Mouse (Mus musculus): ENCODE measurements around the gene Dpep2nb. TPM values are rescaled to one million over a fixed set of nuclear protein-coding genes. Genes with fewer than 3 reads are reported as not detected.

Gene Dpep2nb
- 0.21 TPM in 1 of 2 replicates, not detected in the other for polyA plus RNA-seq (2016; fragmentation: Nextera tagmentation; extraction: Ambion mirVana)

DNA sequence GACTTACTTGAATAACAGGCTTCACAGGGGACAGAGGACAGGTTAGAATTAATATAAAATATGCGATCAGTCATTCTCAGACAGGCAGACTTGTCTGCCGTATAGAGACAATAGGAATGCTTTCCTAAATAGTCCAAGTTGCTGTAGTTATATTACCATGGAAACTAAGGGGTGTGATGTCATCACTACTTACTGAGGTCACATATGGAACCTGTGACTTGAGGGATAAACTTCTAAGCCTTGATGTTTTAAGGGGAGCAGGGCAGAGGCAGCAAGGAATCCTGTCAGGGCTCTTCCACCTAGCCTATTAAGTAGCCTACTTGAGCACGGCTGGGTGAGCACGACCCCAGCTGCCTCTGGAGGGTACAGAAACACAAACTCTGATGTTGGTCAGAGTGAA is at the start of gene Dpep2nb:
Gene Dpep2nb, minus strand, starts transcription at position 101 of the 400 bp plus-strand sequence.
- WGBS = 87% methylated on average over 4 of the region's 4 CpGs

DNA sequence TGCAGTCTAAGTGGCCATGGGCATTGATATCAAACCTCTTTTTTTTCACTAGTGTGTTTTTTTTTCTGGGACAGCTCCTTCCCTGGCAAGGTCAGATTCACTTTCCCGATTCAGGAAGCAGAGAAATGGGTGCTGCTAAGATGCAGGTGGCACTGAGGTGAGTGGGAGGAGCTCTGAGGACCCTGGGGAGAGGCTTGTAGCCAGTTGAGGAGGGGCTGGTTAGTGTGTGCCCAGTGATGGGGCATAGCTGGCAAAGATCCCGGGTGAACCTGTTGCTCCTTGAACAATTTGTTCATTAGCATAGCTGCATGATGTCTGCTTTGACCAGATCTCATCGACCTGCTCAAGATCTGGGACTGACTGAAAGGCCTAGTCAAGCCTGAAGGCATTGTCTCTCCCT is 49.3 kb upstream of the Dpep2nb start:
- Histone ChIP-seq H3K27ac (no peak overlapping the region), H3K4me1 (peaks cover 10% of the 10 kb centered on the region), H3K36me3 (peaks cover 38% of the 10 kb centered on the region), H3K27me3 (ENCODE audit: low read depth, poor library complexity, severe bottlenecking) (no peaks in the 10 kb centered on the region), H3K9me3 (replicated peaks) (no peaks in the 10 kb centered on the region), H3K4me3 (no peak overlapping the region)
- WGBS = 67% methylated on average over 3 of the region's 3 CpGs
- DNase-seq (ENCODE audit: low spot score) = no peak

More for the DNA sequence above, at the start of gene Dpep2nb:
- Histone ChIP-seq H3K9me3 (replicated peaks) (no peaks in the 10 kb centered on the region), H3K27ac (no peak within 1 kb of the TSS), H3K27me3 (ENCODE audit: low read depth, poor library complexity, severe bottlenecking) (no peaks in the 10 kb centered on the region), H3K4me1 (peaks cover 11% of the 10 kb centered on the region), H3K4me3 (no peak within 1 kb of the TSS), H3K36me3 (peaks cover 18% of the 10 kb centered on the region)
- DNase-seq (ENCODE audit: low spot score) = no peak

DNA sequence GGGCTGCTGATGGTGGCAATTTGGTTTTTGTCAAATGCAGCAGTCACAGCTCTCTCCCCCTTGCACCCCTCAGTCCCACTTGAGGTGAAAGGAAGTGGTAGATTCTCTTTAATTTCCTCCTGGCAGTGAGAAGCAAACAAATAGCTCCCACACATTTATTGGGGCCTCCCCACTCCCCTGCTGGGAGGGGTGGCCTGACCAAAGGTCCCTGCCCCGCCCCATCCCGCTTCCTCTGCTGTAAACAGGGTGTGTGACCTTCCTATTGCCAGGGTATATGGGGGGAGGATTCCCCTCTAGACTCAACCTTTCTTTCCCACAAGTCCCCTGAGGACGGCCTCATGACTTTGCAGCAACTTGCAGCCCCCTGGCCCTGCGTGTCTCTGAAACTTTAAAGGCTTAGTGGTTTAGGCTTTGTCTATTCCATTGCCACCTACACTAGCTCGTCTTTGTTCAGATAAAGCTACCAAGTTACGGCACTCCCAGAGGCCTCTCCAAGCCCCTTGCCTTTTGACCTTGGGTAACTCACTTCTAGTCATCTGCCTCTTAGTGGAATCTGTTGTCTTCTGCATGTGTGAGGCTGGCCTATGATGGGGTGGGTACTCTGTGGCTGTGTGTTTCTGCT is 48.5 kb upstream of the Dpep2nb start:
- 45% methylated on average over 6 of the region's 6 CpGs for WGBS
- H3K4me3 ChIP-seq = no peak overlapping the region
- H3K4me1 ChIP-seq = peaks cover 10% of the 10 kb centered on the region
- H3K27ac ChIP-seq = no peak overlapping the region
- peaks cover 38% of the 10 kb centered on the region for H3K36me3 ChIP-seq
- no peak for DNase-seq (ENCODE audit: low spot score)
- H3K9me3 ChIP-seq (replicated peaks) = no peaks in the 10 kb centered on the region
- no peaks in the 10 kb centered on the region for H3K27me3 ChIP-seq (ENCODE audit: low read depth, poor library complexity, severe bottlenecking)

DNA sequence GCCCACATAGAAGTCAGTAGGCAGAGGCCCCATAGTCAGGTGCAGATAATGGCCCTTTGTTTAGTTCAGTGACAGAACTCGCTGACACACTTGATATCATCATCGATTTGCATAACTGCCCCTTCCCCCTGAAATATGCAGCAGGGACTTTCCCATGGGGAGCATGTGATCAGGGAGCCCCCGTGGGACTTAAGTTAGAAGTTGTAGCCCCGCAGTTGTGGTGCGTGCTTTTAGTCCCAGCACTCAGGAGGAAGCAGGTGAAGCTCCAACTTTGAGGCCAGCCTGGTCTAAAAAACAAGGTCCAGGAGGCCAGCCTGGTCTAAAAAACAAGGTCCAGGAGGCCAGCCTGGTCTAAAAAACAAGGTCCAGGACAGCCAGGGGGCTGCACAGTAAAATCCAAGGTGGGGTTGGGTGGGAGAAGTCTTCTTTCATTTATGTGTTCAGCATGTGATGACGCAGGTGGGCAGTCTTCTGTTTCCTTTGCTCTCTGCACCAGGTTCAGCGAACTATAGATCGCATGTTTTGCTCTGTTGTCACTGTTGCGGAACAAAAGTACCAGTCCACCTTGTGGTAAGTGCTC is 46.8 kb upstream of the Dpep2nb start:
- H3K9me3 ChIP-seq (replicated peaks) = no peaks in the 10 kb centered on the region
- no peak overlapping the region for H3K4me3 ChIP-seq
- no peaks in the 10 kb centered on the region for H3K4me1 ChIP-seq
- peaks cover 42% of the 10 kb centered on the region for H3K36me3 ChIP-seq
- 93% methylated on average over 9 of the region's 9 CpGs for WGBS
- no peak overlapping the region for H3K27ac ChIP-seq
- no peaks in the 10 kb centered on the region for H3K27me3 ChIP-seq (ENCODE audit: low read depth, poor library complexity, severe bottlenecking)
- DNase-seq (ENCODE audit: low spot score) = no peak

DNA sequence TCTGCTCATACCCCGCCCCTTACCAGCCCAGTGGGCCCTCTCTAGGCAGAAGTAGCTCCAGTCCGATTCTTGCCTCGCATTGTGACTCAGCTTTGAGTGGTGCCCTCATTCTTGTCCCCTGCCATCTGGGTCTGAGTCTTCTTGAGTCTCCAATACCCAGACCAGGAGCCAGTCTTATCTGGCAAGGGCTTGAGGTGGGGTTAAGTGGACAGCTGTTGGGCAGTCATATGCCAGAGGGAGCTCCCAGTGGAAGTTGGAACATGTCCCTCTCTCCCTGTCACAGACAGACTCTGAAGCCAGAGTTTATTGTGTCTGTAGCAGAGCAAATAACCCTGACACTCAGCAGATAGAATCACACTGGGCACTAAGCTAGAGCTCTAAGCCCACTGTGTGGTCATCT is 45.3 kb upstream of the Dpep2nb start:
- H3K36me3 ChIP-seq = peaks cover 50% of the 10 kb centered on the region
- H3K9me3 ChIP-seq (replicated peaks) = no peaks in the 10 kb centered on the region
- no peak overlapping the region for H3K4me3 ChIP-seq
- H3K27ac ChIP-seq = no peak overlapping the region
- 88% methylated on average over 3 of the region's 3 CpGs for WGBS
- DNase-seq (ENCODE audit: low spot score) = no peak
- no peaks in the 10 kb centered on the region for H3K27me3 ChIP-seq (ENCODE audit: low read depth, poor library complexity, severe bottlenecking)
- H3K4me1 ChIP-seq = no peaks in the 10 kb centered on the region

DNA sequence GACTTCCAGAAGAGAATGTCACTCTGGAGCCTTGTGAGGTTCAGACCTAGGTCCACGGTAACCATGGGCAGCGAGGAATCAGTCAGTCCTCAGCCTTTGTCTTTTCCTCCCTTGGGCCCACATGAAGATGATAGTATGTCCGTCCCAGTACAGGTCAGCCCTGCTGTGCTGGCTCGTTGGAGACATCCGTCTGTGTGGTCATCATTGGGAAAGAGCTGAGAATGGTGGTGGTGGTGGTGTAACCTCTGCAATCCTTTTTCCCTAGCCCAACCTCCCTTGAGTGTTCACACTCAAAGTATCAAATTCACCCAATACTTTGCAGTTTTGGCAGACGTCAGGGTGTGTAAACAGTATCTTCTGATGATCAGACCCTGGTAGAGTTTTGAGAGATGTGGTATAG is 44.1 kb upstream of the Dpep2nb start:
- Histone ChIP-seq H3K36me3 (peaks cover 57% of the 10 kb centered on the region), H3K27ac (no peak overlapping the region), H3K4me1 (no peaks in the 10 kb centered on the region), H3K9me3 (replicated peaks) (no peaks in the 10 kb centered on the region), H3K27me3 (ENCODE audit: low read depth, poor library complexity, severe bottlenecking) (no peaks in the 10 kb centered on the region), H3K4me3 (no peak overlapping the region)
- WGBS = 96% methylated on average over 6 of the region's 6 CpGs
- DNase-seq (ENCODE audit: low spot score) = no peak

DNA sequence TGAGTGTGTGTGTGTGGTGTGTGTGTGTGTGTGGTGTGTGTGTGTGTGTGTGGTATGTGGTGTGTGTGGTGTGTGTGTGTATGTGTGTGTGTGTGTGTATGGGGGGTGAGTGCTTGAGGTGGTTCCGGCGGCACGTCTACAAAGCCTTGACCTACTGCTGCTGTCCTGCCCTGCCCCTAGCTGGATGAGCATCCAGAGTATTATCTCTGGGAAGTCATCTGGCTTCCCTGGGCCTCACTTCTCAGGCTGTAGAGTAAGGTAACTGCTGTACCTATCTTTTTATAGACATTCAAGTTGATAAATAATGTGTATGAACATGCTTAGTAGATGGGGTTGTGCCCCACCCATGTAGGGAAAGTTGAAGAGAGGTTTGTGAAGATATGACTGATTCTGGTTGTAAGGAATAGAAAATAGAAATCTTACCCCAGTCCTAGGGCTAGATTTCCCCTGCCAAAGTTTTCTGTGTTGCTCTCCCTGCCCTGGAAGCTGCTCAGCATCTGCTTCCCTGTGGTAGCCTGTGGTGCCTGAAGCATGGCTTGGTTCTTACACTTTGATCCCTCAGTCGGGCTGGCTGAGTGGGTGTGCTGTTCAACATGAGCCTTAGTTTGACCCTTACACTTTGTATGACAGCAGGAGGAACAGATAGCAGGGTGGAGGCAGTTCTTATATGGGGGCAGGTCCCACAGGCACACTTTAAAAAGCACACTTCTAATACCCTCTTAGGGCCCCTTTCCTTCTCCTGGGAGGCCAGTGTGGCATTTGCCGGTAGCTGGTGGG is 42.3 kb upstream of the Dpep2nb start:
- no peaks in the 10 kb centered on the region for H3K27me3 ChIP-seq (ENCODE audit: low read depth, poor library complexity, severe bottlenecking)
- peaks cover 46% of the 10 kb centered on the region for H3K36me3 ChIP-seq
- no peak for DNase-seq (ENCODE audit: low spot score)
- no peaks in the 10 kb centered on the region for H3K4me1 ChIP-seq
- H3K27ac ChIP-seq = no peak overlapping the region
- WGBS = 89% methylated on average over 5 of the region's 5 CpGs
- no peaks in the 10 kb centered on the region for H3K9me3 ChIP-seq (replicated peaks)
- H3K4me3 ChIP-seq = no peak overlapping the region

DNA sequence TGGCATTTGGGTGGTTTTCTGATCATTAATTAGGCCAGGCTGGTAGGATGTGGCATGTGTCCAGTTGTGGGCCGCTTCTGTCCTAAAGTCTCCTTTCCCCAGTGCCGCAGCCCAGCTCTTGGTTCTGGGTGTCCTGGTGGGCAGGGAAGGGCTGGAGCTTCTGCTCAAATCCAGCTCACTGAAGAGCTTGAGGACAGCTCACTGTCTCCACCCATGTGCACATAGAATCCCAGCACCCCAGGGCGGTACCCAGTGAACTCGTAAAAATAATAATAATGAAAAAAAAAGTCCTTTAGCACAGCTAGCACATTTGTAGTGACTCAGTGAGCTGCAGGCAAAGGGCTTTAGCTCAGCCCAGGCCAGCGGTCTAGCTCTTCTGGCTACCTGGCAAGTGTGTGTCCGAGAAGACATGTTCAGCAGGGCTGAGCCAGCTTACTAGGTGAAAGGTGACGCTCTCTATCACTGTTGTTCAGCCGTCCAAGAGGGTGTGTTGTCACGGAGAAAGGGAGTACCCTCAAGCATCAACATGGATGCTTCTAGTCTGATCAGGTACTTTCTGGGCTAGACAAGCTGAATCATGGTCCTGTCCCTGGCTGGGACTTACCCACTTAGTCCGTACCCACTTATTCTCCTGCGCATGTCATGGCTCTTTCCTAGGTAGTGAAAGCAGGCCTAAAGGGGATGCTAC is 41.2 kb upstream of the Dpep2nb start:
- Histone ChIP-seq H3K36me3 (peaks cover 36% of the 10 kb centered on the region), H3K9me3 (replicated peaks) (no peaks in the 10 kb centered on the region), H3K27me3 (ENCODE audit: low read depth, poor library complexity, severe bottlenecking) (no peaks in the 10 kb centered on the region), H3K27ac (no peak overlapping the region), H3K4me1 (no peaks in the 10 kb centered on the region), H3K4me3 (no peak overlapping the region)
- 94% methylated on average over 11 of the region's 11 CpGs for WGBS
- no peak for DNase-seq (ENCODE audit: low spot score)

DNA sequence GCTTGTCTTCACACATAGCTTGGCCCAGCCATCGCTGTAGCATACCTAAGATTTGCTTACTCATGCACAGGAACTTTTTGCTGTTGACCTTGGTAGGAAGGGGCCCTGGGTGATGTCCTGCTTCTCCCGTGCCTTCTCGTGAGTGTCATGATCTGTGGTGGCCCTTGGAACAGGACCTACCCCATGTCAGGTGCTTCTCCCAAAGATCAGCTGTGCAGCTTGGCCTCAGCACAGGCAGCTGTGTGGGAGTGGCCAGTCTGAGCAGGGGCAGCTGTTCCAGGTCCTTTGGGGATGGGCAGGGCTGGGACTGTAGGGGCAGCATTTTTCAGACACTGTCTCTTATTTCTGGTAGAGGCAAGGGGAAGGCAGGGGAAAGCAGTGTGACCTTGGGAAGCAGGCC is 38.4 kb upstream of the Dpep2nb start:
- Histone ChIP-seq H3K27me3 (ENCODE audit: low read depth, poor library complexity, severe bottlenecking) (no peaks in the 10 kb centered on the region), H3K4me3 (no peak overlapping the region), H3K4me1 (no peaks in the 10 kb centered on the region), H3K36me3 (peaks cover 21% of the 10 kb centered on the region), H3K27ac (no peak overlapping the region), H3K9me3 (replicated peaks) (no peaks in the 10 kb centered on the region)
- WGBS = 91% methylated on average over 3 of the region's 3 CpGs
- DNase-seq (ENCODE audit: low spot score) = no peak

DNA sequence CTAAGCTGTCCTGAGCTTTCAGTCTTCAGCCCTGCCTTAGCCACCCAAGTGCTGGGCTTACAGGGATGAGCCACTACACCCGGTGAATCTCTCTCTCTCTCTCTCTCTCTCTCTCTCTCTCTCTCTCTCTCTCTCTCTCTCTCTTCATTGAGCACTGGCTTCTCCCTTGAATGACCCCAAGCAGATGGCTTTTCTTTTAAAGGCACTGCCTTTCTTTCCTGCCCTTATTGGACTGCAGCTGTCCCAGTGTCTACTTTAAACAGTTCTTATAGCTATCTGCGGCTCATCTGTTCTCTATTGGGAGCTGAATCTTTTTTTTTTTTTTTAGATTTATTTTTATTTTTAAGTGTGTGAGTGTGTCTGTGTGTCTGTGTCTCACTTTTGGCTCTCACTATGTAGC is 37.3 kb upstream of the Dpep2nb start:
- H3K27ac ChIP-seq = no peak overlapping the region
- no peaks in the 10 kb centered on the region for H3K9me3 ChIP-seq (replicated peaks)
- H3K4me1 ChIP-seq = no peaks in the 10 kb centered on the region
- DNase-seq (ENCODE audit: low spot score) = no peak
- H3K36me3 ChIP-seq = peaks cover 17% of the 10 kb centered on the region
- no peaks in the 10 kb centered on the region for H3K27me3 ChIP-seq (ENCODE audit: low read depth, poor library complexity, severe bottlenecking)
- 84% methylated on average over 2 of the region's 2 CpGs for WGBS
- no peak overlapping the region for H3K4me3 ChIP-seq

DNA sequence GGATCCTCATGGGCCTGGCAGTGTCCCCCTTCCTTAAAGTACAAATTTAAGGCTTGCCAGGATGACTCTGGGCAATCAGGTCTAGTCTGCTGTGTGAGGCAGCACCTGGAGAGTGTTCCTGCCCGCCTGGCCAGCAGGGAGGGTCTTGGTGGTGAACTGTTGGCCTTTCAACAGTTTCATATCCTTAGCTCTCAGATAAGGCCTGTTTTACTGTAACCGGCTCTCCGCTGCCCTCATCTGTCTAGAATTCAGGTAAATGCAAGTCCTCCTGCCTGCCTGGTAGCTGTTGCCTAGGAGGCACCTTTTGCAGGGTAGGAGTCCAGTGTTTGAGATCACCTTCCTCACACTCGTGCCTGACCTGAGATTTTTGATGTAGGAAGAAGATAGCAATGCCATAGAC is 34.4 kb upstream of the Dpep2nb start:
- Histone ChIP-seq H3K27me3 (ENCODE audit: low read depth, poor library complexity, severe bottlenecking) (no peaks in the 10 kb centered on the region), H3K9me3 (replicated peaks) (no peaks in the 10 kb centered on the region), H3K36me3 (peaks cover 21% of the 10 kb centered on the region), H3K4me3 (no peak overlapping the region), H3K4me1 (no peaks in the 10 kb centered on the region), H3K27ac (no peak overlapping the region)
- whole genome bisulfite sequencing = 72% methylated on average over 4 of the region's 4 CpGs
- DNase-seq (ENCODE audit: low spot score) = no peak

DNA sequence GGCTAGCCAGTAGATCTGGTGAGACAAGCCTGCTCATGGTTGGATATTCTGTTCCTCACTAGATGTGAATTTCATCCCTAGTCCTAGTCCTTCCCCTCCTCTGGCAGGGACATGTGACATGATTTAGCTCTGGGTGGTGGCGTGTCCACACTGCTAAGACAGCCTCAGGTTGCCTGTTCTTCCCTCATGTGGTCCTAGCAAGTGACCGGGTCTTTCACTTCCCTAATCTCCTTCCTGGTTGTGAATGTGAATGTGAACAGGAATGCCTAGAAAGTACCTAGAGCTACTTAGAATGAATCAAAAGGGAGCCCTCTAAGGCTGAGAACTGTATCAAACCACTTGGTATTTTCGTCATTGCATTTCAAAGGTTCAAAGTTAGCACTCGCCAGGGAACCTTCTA is 33.8 kb upstream of the Dpep2nb start:
- Histone ChIP-seq H3K4me3 (no peak overlapping the region), H3K27ac (no peak overlapping the region), H3K4me1 (no peaks in the 10 kb centered on the region), H3K9me3 (replicated peaks) (no peaks in the 10 kb centered on the region), H3K27me3 (ENCODE audit: low read depth, poor library complexity, severe bottlenecking) (no peaks in the 10 kb centered on the region), H3K36me3 (peaks cover 17% of the 10 kb centered on the region)
- DNase-seq (ENCODE audit: low spot score) = no peak
- 87% methylated on average over 4 of the region's 4 CpGs for WGBS

DNA sequence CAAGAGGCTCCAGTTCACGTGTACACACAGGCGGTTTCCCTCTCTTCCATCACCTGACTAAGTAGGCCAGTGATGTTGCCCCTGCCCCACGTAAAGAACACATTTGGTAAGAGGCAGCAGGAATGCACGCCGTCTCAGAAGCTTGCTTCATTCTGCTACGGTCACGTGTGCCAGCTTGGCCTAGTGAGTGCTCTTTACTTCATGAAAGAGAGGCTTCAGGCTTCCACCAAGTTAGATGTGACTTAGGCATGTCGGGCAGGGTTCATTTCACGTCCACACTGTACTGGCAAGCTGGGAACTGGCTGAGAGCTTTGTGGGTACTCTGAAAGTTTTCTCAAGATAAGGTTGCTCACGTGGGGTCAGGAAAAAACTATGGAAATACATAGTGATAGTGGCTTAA is 32.9 kb upstream of the Dpep2nb start:
- H3K4me1 ChIP-seq = no peaks in the 10 kb centered on the region
- H3K4me3 ChIP-seq = no peak overlapping the region
- DNase-seq (ENCODE audit: low spot score) = no peak
- 92% methylated on average over 10 of the region's 10 CpGs for WGBS
- H3K27me3 ChIP-seq (ENCODE audit: low read depth, poor library complexity, severe bottlenecking) = no peaks in the 10 kb centered on the region
- H3K27ac ChIP-seq = no peak overlapping the region
- H3K36me3 ChIP-seq = peaks cover 17% of the 10 kb centered on the region
- no peaks in the 10 kb centered on the region for H3K9me3 ChIP-seq (replicated peaks)
